Mouse (Mus musculus): ENCODE results near the gene Phox2a. TPM values are rescaled to one million over a fixed set of nuclear protein-coding genes. Genes with fewer than 3 reads are reported as not detected.

The Phox2a gene
- under 1 TPM in 2 of 4 experiments, not detected in 2; 0.22 to 0.37 TPM for total RNA-seq (2022)

GRCm38 (mm10) chr7:101817861-101818401, at the start of gene Phox2a:
Gene Phox2a (plus strand): TSS chr7:101818313.
- no peak for DNase-seq (ENCODE audit: low spot score)

- DNase-seq (ENCODE audit: low spot score) = no peak
Measured at GRCm38 (mm10) chr7:101770051-101770450, 48.1 kb upstream of the Phox2a start.

GRCm38 (mm10) chr7:101771604-101772003, 46.5 kb upstream of the Phox2a start:
- DNase-seq (ENCODE audit: low spot score) = no peak

GRCm38 (mm10) chr7:101772687-101773086, 45.4 kb upstream of the Phox2a start:
- no peak for DNase-seq (ENCODE audit: low spot score)

GRCm38 (mm10) chr7:101777053-101777452, 41.1 kb upstream of the Phox2a start:
- no peak for DNase-seq (ENCODE audit: low spot score)

GRCm38 (mm10) chr7:101820295-101821030, 2.4 kb downstream of the Phox2a start:
- DNase-seq (ENCODE audit: low spot score) = no peak

DNA sequence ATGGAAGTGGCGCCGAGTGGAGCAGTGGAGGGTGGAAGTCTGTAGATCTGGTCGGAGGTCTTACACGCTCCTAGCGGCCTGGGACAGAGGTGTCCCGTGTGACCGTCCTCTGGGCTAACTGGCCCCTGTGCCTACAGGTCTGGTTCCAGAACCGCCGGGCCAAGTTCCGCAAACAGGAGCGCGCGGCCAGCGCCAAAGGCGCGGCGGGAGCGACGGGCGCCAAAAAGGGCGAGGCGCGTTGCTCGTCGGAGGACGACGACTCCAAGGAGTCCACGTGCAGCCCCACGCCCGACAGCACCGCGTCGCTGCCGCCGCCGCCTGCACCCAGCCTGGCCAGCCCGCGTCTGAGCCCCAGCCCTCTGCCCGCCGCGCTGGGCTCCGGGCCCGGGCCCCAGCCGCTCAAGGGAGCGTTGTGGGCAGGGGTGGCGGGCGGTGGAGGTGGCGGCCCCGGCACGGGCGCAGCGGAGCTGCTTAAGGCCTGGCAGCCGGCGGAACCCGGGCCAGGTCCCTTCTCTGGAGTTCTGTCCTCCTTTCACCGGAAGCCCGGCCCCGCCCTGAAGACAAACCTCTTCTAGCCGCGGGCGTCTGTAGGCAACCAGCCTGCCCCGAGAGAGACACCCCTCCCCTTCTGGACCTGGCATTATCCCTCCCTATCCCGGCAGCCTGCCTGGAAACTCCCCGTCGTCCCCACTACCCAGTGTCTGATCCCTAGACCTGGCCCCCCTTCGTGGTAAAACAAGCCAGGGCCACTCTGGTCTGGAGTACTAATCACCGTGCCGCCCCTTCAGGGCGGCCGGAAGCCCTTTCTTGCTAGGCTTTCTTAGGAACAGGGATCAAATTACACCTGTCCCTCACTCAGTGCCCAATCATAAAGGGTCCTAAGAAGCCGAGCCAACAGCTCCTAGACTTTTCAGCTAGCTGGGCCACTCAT, 3.7 kb downstream of the Phox2a start:
- peak; percentile 63 for DNase-seq (ENCODE audit: low spot score)

GRCm38 (mm10) chr7:101822836-101823757, 5.0 kb downstream of the Phox2a start:
- no peak for DNase-seq (ENCODE audit: low spot score)

- no peak for DNase-seq (ENCODE audit: low spot score)
Measured at GRCm38 (mm10) chr7:101823758-101824630, 5.9 kb downstream of the Phox2a start.

GRCm38 (mm10) chr7:101830373-101830772, 12.3 kb downstream of the Phox2a start:
- no peak for DNase-seq (ENCODE audit: low spot score)

DNA sequence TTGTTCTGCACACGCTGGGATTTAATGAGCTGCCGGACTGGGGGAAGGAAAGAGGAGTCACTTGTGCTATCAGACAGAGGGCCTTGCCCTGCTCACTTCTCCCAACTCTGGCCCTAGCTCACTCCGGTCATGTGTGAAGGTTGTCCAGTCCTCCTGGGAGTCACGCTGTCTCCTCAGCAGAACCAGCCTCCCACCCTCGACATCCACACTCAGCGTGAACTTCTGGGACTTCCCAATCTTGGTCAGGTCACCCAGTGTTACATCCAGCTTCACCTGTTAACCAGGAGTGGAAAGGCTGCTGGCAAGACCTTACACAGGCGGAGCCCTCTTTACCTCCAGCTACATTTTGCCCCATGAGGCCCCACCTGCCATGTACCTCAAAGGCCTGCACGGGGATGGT, 13.3 kb downstream of the Phox2a start:
- no peak for DNase-seq (ENCODE audit: low spot score)

- DNase-seq (ENCODE audit: low spot score) = no peak
Measured at GRCm38 (mm10) chr7:101832372-101832771, 14.3 kb downstream of the Phox2a start.

GRCm38 (mm10) chr7:101833352-101833751, 15.2 kb downstream of the Phox2a start:
- no peak for DNase-seq (ENCODE audit: low spot score)

- no peak for DNase-seq (ENCODE audit: low spot score)
Measured at GRCm38 (mm10) chr7:101833916-101834584, 15.9 kb downstream of the Phox2a start.

DNA sequence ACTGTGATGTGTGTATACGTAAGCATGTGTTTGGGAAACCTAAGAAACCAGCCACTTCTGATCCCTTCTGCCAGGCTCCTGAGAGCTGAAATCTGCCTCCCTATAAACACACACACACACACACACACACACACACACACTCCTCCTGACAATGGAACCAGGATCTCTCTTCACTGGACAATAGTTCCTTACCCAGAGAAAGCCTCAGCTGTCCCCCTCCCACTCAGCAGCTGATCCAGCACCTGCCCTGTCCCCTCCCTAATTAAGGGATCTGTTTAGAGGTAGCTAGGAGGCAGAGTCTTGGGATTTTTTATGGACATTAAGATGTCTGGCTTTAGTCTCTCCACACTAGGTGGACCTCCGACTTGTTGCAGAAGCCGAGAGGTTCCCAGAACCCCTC, 16.8 kb downstream of the Phox2a start:
- no peak for DNase-seq (ENCODE audit: low spot score)

GRCm38 (mm10) chr7:101835457-101836109, 17.5 kb downstream of the Phox2a start:
- DNase-seq (ENCODE audit: low spot score) = no peak

GRCm38 (mm10) chr7:101836271-101837153, 18.4 kb downstream of the Phox2a start:
- DNase-seq (ENCODE audit: low spot score) = no peak

- DNase-seq (ENCODE audit: low spot score) = no peak
Measured at GRCm38 (mm10) chr7:101837154-101837605, 19.1 kb downstream of the Phox2a start.
